Mouse (Mus musculus) limb, embryonic 14.5 days (tissue): ENCODE data around the gene Etfdh. TPM values are rescaled to one million over a fixed set of nuclear protein-coding genes. Genes with fewer than 3 reads are reported as not detected.
A peak's percentile ranks its signal among the peaks of the same experiment; 100 is the strongest.

Experiments
- ATAC-seq: fragments of 200-750 bp; cut with Nextera tagmentation; 2 replicates; pipeline ENCODE4 v1.8.0; 2017; ENCODE audit warnings: low read depth, moderate number of reproducible peaks, moderate TSS enrichment; ENCODE audit not compliant: low FRiP score
- DNase-seq: peaks from one replicate; pipeline ENCODE4 v3.0.0-alpha.2; 2015; ENCODE audit warnings: low spot score
- H3K27ac ChIP-seq: fragments of 300-500 bp; sonication (generic); replicated peaks from 2 replicates; pipeline ENCODE4 v1.5.1; 2014; ENCODE audit warnings: low read depth, mild to moderate bottlenecking, low read length, moderate library complexity, mixed read lengths
- H3K27me3 ChIP-seq: fragments of 300-500 bp; sonication (generic); 2 replicates; pipeline ENCODE4 v1.6.1; 2014; ENCODE audit warnings: low read length, mixed read lengths; ENCODE audit not compliant: control insufficient read depth, insufficient read depth
- H3K36me3 ChIP-seq: fragments of 300-500 bp; sonication (generic); 2 replicates; pipeline ENCODE4 v1.6.1; 2014; ENCODE audit warnings: mild to moderate bottlenecking, low read length, moderate library complexity, mixed read lengths; ENCODE audit not compliant: control insufficient read depth, insufficient read depth
- H3K4me1 ChIP-seq: fragments of 300-500 bp; sonication (generic); 2 replicates; pipeline ENCODE4 v1.6.1; 2014; ENCODE audit warnings: antibody characterized with exemption, low read length, mixed read lengths; ENCODE audit not compliant: control insufficient read depth, insufficient read depth
- H3K4me2 ChIP-seq: fragments of 300-500 bp; sonication (generic); replicated peaks from 2 replicates; pipeline ENCODE4 v1.6.1; 2014; ENCODE audit warnings: low read depth, mild to moderate bottlenecking, low read length, moderate library complexity; ENCODE audit not compliant: severe bottlenecking
- H3K4me3 ChIP-seq: fragments of 300-500 bp; sonication (generic); replicated peaks from 2 replicates; pipeline ENCODE4 v1.5.1; 2014; ENCODE audit warnings: low read length
- H3K9ac ChIP-seq: fragments of 300-500 bp; sonication (generic); 2 replicates; pipeline ENCODE4 v1.6.1; 2014; ENCODE audit warnings: mild to moderate bottlenecking, low read depth, low read length, moderate library complexity; ENCODE audit not compliant: severe bottlenecking
- H3K9me3 ChIP-seq: fragments of 300-500 bp; sonication (generic); 2 replicates; pipeline ENCODE4 v1.6.1; 2016; ENCODE audit warnings: low read length; ENCODE audit not compliant: control insufficient read depth
- POLR2A ChIP-seq: fragments of 200-500 bp; IDR thresholded peaks from 2 replicates; pipeline ENCODE4 v1.8.0; 2012; ENCODE audit warnings: inconsistent platforms, mild to moderate bottlenecking, moderate library complexity, borderline replicate concordance; ENCODE audit not compliant: insufficient read depth, insufficient read length; ENCODE audit errors: extremely low read depth
- WGBS: fragments of 180-500 bp; shearing (Covaris S2); extraction: QIAGEN DNeasy Blood & Tissue Kit; methylation state at CpG from one replicate; pipeline ENCODE4 v1.1.7; 2014; 5-methylcytosine and 5-hydroxymethylcytosine counted together
- polyA plus RNA-seq, 2 experiments: library from polyadenylated mRNA; depleted of rRNA in 1 of 2; stranded (reverse) in 1 of 2; unstranded in 1 of 2; fragments of >200 nt; fragmentation: Nextera tagmentation in 1 of 2; extraction: Ambion mirVana in 1 of 2; gene quantifications; 2 replicates each; pipeline versions ENCODE4 v1.2.1 to v1.2.3; 2012 to 2014

Etfdh gene
- polyA plus RNA-seq, 2 experiments, result 37.5 to 54.1 TPM

DNA sequence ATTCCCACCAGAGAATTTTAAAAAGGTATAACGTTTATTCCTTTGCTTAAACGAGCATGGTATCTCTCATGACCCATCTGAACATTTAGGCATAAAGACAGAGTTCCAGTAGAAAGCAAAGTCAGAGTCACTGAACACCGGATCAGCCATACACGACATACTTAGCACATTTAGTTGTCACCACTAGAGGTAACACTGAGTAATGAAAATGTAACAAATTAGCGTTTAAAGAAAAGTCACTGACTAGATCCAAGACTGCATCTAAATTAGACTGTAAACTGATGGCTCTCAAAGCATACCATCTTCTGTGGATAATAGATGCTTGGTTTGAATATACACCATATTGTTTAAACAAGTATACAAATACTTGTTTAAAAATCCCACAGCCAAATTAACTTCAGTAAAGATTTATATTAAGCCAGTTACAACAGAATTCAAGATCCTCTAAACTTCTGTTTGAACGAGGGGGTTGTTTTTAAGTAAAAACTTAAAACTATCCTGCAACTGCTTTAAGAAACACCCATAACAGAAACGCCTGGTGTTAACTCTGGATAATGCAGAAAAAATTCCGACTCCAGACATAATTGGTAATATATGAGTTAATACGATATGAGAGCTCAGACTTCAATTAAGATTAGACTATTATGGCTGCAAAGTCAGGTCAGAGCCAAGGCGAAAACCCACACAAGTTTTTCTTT, 1.7 kb downstream of the Etfdh start:
- H3K36me3 ChIP-seq, result peaks cover 12% of the 10 kb centered on the region
- H3K4me2 ChIP-seq, result peak overlapping the region; percentile 87
- TF ChIP-seq POLR2A, result no peak
- H3K4me3 ChIP-seq, result peak overlapping the region; percentile 76
- WGBS, result 23% methylated on average over 10 of the region's 10 CpGs
- H3K4me1 ChIP-seq, result no peaks in the 10 kb centered on the region; the same call in 1 of the 2 replicates
- no peak overlapping the region for H3K27ac ChIP-seq
- peak overlapping the region; percentile 49 for H3K9ac ChIP-seq
- ATAC-seq (no peak), DNase-seq (peak; percentile 22)
- H3K27me3 ChIP-seq, result no peaks in the 10 kb centered on the region
- H3K9me3 ChIP-seq, result no peaks in the 10 kb centered on the region

GRCm38 (mm10) chr3:79609886-79610285, 19.4 kb downstream of the Etfdh start:
- Histone ChIP-seq H3K9ac (no peak overlapping the region), H3K9me3 (no peaks in the 10 kb centered on the region), H3K27me3 (no peaks in the 10 kb centered on the region), H3K27ac (no peak overlapping the region), H3K4me1 (no peaks in the 10 kb centered on the region), H3K4me3 (no peak overlapping the region), H3K4me2 (no peak overlapping the region), H3K36me3 (peaks cover 51% of the 10 kb centered on the region)
- no peak for TF ChIP-seq POLR2A
- ATAC-seq (no peak), DNase-seq (no peak)
- 97% methylated on average over 2 of the region's 2 CpGs for WGBS

DNA sequence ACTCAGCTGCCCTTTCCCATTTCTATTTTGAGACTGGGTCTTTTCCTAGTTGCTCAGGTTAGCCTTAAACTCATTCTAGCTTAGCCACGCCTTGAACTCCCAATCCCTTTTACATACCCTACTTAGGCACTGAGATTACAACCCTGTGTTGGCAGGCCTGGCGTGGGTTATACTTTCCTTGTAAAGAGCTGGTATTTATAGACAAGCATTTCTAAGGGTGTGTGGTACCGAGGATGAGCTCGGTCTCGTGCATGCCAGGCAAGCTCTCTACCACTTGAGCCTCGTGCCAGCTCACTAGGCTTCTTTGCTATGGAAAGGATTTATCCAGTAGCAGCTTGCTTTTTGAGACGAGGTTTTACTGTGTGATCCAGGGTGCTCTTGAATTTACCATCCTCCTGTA, 33.8 kb downstream of the Etfdh start:
- H3K27ac ChIP-seq, result no peak overlapping the region
- TF ChIP-seq POLR2A, result no peak
- H3K36me3 ChIP-seq, result peaks cover 59% of the 10 kb centered on the region
- DNase-seq (no peak), ATAC-seq (no peak)
- H3K4me1 ChIP-seq, result peaks cover 4% of the 10 kb centered on the region; the same call in 1 of the 2 replicates
- WGBS, result 92% methylated on average over 7 of the region's 7 CpGs
- H3K4me2 ChIP-seq, result no peak overlapping the region
- no peak overlapping the region for H3K4me3 ChIP-seq
- no peak overlapping the region for H3K9ac ChIP-seq
- H3K27me3 ChIP-seq, result no peaks in the 10 kb centered on the region
- H3K9me3 ChIP-seq, result no peaks in the 10 kb centered on the region

DNA sequence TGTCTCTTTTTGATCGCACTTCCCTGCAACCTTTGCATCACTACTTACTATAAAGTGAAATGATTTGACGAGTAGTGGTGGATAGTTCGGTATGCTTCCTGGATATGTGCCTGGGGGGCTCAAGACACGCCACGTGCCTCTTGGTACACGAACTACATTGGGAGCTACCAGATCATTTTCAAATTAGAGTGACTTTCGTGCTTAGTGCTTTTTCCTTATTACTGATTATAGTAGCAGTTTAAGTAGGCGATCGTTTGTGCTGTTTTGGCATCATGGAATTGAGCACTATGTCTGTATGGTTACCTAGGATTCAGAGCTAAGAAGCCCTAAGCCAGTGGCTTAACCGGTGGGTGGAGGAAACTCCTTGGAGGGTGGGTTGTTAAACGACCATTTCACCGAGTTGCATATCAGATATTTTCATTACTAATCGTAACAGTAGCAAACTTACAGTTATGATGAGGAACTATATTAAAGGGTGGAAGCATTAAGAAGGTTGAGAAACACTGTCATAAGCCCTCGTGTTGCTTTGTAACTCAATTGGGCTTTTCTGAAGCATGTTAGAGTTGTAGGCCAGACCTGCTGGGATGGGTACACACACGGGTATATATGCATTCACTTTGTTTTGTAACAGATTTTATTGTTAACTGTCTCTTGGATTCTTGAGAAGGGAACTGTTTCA, 37.4 kb downstream of the Etfdh start:
- Histone ChIP-seq H3K4me1 (peaks cover 4% of the 10 kb centered on the region; the same call in 1 of the 2 replicates), H3K9me3 (no peaks in the 10 kb centered on the region), H3K4me2 (peak overlapping the region; percentile 75), H3K36me3 (peaks cover 34% of the 10 kb centered on the region), H3K9ac (peak overlapping the region; percentile 89), H3K4me3 (peak overlapping the region; percentile 91), H3K27ac (peak overlapping the region; percentile 88), H3K27me3 (no peaks in the 10 kb centered on the region)
- peak; percentile 2; the same call in 1 of the 2 replicates for ATAC-seq
- no peak for TF ChIP-seq POLR2A
- 3% methylated on average over 15 of the region's 15 CpGs for WGBS
- no peak for DNase-seq

DNA sequence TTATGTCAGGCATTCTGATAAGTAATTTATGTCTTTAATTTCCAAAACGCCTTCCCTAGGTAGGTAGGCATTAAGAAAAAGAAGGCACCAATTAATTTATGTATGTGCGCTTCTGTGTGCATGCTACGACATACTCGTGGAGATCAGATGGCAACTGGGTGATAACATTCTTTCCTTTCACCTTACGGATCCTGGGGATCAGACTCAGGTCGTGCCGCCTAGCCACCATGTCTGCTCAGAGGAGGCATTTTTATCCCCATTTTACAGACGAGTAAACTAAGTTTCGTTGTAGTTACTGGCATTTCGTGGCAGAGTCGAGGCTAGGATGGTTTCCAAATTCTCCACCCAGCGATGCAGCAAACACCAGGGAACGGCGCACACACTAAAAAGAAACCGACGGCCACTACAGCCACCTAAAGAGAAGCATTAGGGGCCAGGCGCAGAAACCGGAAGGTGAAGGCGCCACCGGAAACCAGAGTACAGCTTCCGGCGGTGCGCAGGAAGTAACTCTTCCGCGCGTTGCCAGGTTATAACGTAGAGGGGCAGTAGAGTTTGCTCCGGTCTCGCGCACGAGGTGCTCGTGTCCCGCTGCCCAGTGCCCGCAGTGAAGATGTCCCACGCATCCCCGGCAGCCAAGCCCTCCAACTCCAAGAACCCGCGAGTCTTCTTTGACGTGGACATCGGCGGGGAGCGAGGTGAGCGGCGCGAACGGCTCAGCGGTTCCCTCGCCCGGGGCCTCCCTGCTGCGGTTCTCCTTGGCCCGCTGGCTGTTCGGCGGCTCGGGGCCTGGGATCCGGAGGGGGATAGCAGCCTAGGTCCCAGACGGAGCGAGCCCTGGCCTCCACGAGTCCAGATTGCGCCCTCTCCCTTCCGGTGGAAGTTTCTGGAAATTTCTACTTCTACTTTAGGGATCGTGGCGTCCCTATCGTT, 38.2 kb downstream of the Etfdh start, which contains the start of gene Ppid:
Gene Ppid, plus strand, starts transcription at position 480 of the 930 bp plus-strand sequence.
- H3K4me1 ChIP-seq, result peaks cover 4% of the 10 kb centered on the region; the same call in 1 of the 2 replicates
- H3K9ac ChIP-seq, result peak within 1 kb of the TSS; percentile 89
- peak within 1 kb of the TSS; percentile 91 for H3K4me3 ChIP-seq
- WGBS, result 4% methylated on average over 53 of the region's 63 CpGs
- H3K4me2 ChIP-seq, result peak within 1 kb of the TSS; percentile 75
- peaks cover 26% of the 10 kb centered on the region for H3K36me3 ChIP-seq
- no peaks in the 10 kb centered on the region for H3K9me3 ChIP-seq
- 0 out of 2 replicates have a peak, but pooled peaks have one; percentile 43 for TF ChIP-seq POLR2A
- DNase-seq (peak; percentile 91), ATAC-seq (peak; percentile 90)
- peak within 1 kb of the TSS; percentile 88 for H3K27ac ChIP-seq
- no peaks in the 10 kb centered on the region for H3K27me3 ChIP-seq
